Mouse (Mus musculus): ENCODE data around the gene Mrpl42. TPM values are rescaled to one million over a fixed set of nuclear protein-coding genes. Genes with fewer than 3 reads are reported as not detected.

The Mrpl42 gene
- polyA plus RNA-seq, 1 experiment from 2014 or later, result 198 TPM

GRCm38 (mm10) chr10:95503443-95504235, 1.9 kb upstream of the Mrpl42 start:
- DNase-seq (ENCODE audit: low read depth, low spot score), result no peak
- ChIA-PET CTCF (interaction anchor here (1.4 kb wide), 1 partner anchor 10 kb away, joined by 4 read pairs; no protein-coding TSS in a partner anchor), POLR2A (interaction anchor here (1.1 kb wide), 1 partner anchor 10 kb away, joined by 3 read pairs; no protein-coding TSS in a partner anchor)
- no peak for ATAC-seq
- in situ Hi-C loops (cut with MboI; ENCODE audit: low pct_unique_long_range_greater_than_20kb), result loop anchor here (5.0 kb wide), 1 partner anchor 389 kb away; no protein-coding TSS in a partner anchor
- TF ChIP-seq CTCF (IDR thresholded peaks at IDR 0.05), result no peak
- H3K27me3 ChIP-seq, result no peaks in the 10 kb centered on the region

GRCm38 (mm10) chr10:95501033-95501432, 707 bp downstream of the Mrpl42 start:
- DNase-seq (ENCODE audit: low read depth, low spot score) (no peak), ATAC-seq (no peak)
- POLR2A ChIA-PET, result no interaction called here
- no peak for TF ChIP-seq CTCF (IDR thresholded peaks at IDR 0.05)
- CTCF ChIA-PET, result no interaction called here
- in situ Hi-C loops (cut with MboI; ENCODE audit: low pct_unique_long_range_greater_than_20kb), result loop anchor here (5.0 kb wide), 1 partner anchor 391 kb away; no protein-coding TSS in a partner anchor
- no peaks in the 10 kb centered on the region for H3K27me3 ChIP-seq

GRCm38 (mm10) chr10:95494268-95494667, 7.5 kb downstream of the Mrpl42 start:
- DNase-seq (ENCODE audit: low read depth, low spot score) (no peak), ATAC-seq (no peak)
- POLR2A ChIA-PET, result interaction anchor here (0.6 kb wide), 1 partner anchor 8 kb away, joined by 3 read pairs; no protein-coding TSS in a partner anchor
- in situ Hi-C loops (cut with MboI; ENCODE audit: low pct_unique_long_range_greater_than_20kb), result no loop called here
- TF ChIP-seq CTCF (IDR thresholded peaks at IDR 0.05), result no peak
- CTCF ChIA-PET, result no interaction called here
- H3K27me3 ChIP-seq, result no peaks in the 10 kb centered on the region

GRCm38 (mm10) chr10:95489653-95490052, 12.1 kb downstream of the Mrpl42 start:
- ATAC-seq (no peak), DNase-seq (ENCODE audit: low read depth, low spot score) (no peak)
- CTCF ChIA-PET, result no interaction called here
- POLR2A ChIA-PET, result no interaction called here
- peak; percentile 68 for TF ChIP-seq CTCF (IDR thresholded peaks at IDR 0.05)
- in situ Hi-C loops (cut with MboI; ENCODE audit: low pct_unique_long_range_greater_than_20kb), result no loop called here
- H3K27me3 ChIP-seq, result no peaks in the 10 kb centered on the region

GRCm38 (mm10) chr10:95477516-95477915, 24.2 kb downstream of the Mrpl42 start:
- CTCF ChIA-PET, result interaction anchor here (9.0 kb wide), 1 partner anchor 485 kb away, joined by 87 read pairs; no protein-coding TSS in a partner anchor
- DNase-seq (ENCODE audit: low read depth, low spot score) (no peak), ATAC-seq (no peak)
- no peak for TF ChIP-seq CTCF (IDR thresholded peaks at IDR 0.05)
- in situ Hi-C loops (cut with MboI; ENCODE audit: low pct_unique_long_range_greater_than_20kb), result loop anchor here (5.0 to 10.0 kb wide), 4 partner anchors 63 to 485 kb away; partner anchors contain the start of gene Socs2
- POLR2A ChIA-PET, result no interaction called here
- no peaks in the 10 kb centered on the region for H3K27me3 ChIP-seq

GRCm38 (mm10) chr10:95475923-95476322, 25.8 kb downstream of the Mrpl42 start:
- POLR2A ChIA-PET, result no interaction called here
- in situ Hi-C loops (cut with MboI; ENCODE audit: low pct_unique_long_range_greater_than_20kb), result loop anchor here (5.0 to 10.0 kb wide), 4 partner anchors 61 to 484 kb away; partner anchors contain the start of gene Socs2
- CTCF ChIA-PET, result interaction anchor here (0.6 to 9.0 kb wide), 5 partner anchors 62 to 483 kb away, joined by 3 to 87 read pairs (median 4); no protein-coding TSS in a partner anchor
- ATAC-seq (no peak), DNase-seq (ENCODE audit: low read depth, low spot score) (peak; percentile 41)
- H3K27me3 ChIP-seq, result no peaks in the 10 kb centered on the region
- peak; percentile 94 for TF ChIP-seq CTCF (IDR thresholded peaks at IDR 0.05)

GRCm38 (mm10) chr10:95471889-95472547, 29.7 kb downstream of the Mrpl42 start:
- ChIA-PET CTCF (interaction anchor here (1.6 to 9.0 kb wide), 3 partner anchors 11 to 480 kb away, joined by 3 to 87 read pairs (median 4); no protein-coding TSS in a partner anchor), POLR2A (no interaction called here)
- no peak for ATAC-seq
- DNase-seq (ENCODE audit: low read depth, low spot score), result no peak
- H3K27me3 ChIP-seq, result no peaks in the 10 kb centered on the region
- no peak for TF ChIP-seq CTCF (IDR thresholded peaks at IDR 0.05)
- in situ Hi-C loops (cut with MboI; ENCODE audit: low pct_unique_long_range_greater_than_20kb), result loop anchor here (10.0 kb wide), 2 partner anchors 57 to 297 kb away; partner anchors contain the start of gene Socs2

GRCm38 (mm10) chr10:95471186-95471585, 30.6 kb downstream of the Mrpl42 start:
- POLR2A ChIA-PET, result no interaction called here
- no peak for TF ChIP-seq CTCF (IDR thresholded peaks at IDR 0.05)
- peak; percentile 87 for ATAC-seq

GRCm38 (mm10) chr10:95468894-95469293, 32.8 kb downstream of the Mrpl42 start:
- no peak for TF ChIP-seq CTCF (IDR thresholded peaks at IDR 0.05)
- ATAC-seq (no peak), DNase-seq (ENCODE audit: low read depth, low spot score) (no peak)
- CTCF ChIA-PET, result interaction anchor here (0.9 to 1.0 kb wide), 2 partner anchors 15 to 55 kb away, joined by 3 to 4 read pairs; no protein-coding TSS in a partner anchor
- POLR2A ChIA-PET, result interaction anchor here (0.7 kb wide), 1 partner anchor 183 kb away, joined by 4 read pairs; no protein-coding TSS in a partner anchor
- in situ Hi-C loops (cut with MboI; ENCODE audit: low pct_unique_long_range_greater_than_20kb), result no loop called here
- H3K27me3 ChIP-seq, result no peaks in the 10 kb centered on the region

More at GRCm38 (mm10) chr10:95471186-95471585, 30.6 kb downstream of the Mrpl42 start:
- DNase-seq (ENCODE audit: low read depth, low spot score), result peak; percentile 71
- in situ Hi-C loops (cut with MboI; ENCODE audit: low pct_unique_long_range_greater_than_20kb), result loop anchor here (10.0 kb wide), 2 partner anchors 56 to 296 kb away; partner anchors contain the start of gene Socs2
- CTCF ChIA-PET, result interaction anchor here (0.8 to 9.0 kb wide), 3 partner anchors 10 to 479 kb away, joined by 3 to 87 read pairs (median 3); no protein-coding TSS in a partner anchor
- no peaks in the 10 kb centered on the region for H3K27me3 ChIP-seq

GRCm38 (mm10) chr10:95465485-95465896, 36.2 kb downstream of the Mrpl42 start:
- in situ Hi-C loops (cut with MboI; ENCODE audit: low pct_unique_long_range_greater_than_20kb), result no loop called here
- CTCF ChIA-PET, result no interaction called here
- DNase-seq (ENCODE audit: low read depth, low spot score) (peak; percentile 27), ATAC-seq (no peak)
- no peak for TF ChIP-seq CTCF (IDR thresholded peaks at IDR 0.05)
- H3K27me3 ChIP-seq, result no peaks in the 10 kb centered on the region
- POLR2A ChIA-PET, result no interaction called here
